Mouse (Mus musculus) embryo, embryonic 11.5 days (tissue): ENCODE data around the gene Zfp518b.

Experiments
- DNase-seq: peaks from one replicate; pipeline ENCODE4 v3.0.0-alpha.2; 2012; ENCODE audit warnings: low read depth, low spot score

The Zfp518b gene

DNA sequence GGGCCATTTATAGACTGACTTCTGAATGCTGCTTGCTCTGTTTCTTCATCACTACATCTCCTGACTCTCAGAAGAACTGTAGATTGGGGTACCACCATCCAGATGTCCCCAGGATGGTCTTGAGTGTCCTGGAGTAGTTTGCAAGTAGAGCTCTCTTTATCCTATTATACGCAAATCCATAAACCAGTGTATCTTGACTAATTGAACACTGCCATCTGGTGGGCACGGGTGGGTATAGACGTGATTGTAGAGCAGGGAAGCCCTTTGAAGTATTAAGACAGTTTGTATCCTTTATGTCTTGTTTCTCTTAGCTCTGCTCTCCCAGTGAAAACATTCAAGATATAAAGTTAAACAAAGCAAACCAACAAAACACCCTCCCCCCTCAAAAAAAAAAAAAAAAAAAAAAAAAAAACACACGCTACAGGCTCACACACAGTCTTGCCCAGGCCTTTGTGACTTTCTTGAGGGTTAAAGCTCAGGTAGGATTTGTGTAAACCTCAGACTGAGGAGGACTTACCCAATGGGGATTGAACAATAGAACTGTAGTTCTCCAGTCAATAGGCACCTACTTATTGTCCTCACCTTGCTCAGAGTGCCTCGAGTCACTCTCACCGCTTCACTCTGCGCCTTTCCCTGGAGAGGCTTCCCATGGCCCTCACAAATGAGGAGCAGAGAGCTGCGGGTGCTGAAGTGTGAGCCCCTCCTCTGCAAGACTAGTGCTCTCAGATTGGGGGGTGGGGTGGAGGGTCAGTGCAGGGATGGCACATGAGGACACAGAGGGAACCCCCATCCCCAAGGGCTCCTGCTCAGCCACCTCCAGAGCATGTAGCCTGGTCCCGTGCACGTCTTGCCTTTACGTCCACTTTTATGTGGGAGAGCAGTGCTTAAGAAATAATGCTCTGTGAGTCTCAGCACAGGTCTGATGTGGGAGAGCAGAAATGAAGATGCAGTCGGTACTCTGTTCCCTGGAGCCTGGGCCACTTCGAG, 51.9 kb downstream of the Zfp518b start:
- peak; percentile 67 for DNase-seq

DNA sequence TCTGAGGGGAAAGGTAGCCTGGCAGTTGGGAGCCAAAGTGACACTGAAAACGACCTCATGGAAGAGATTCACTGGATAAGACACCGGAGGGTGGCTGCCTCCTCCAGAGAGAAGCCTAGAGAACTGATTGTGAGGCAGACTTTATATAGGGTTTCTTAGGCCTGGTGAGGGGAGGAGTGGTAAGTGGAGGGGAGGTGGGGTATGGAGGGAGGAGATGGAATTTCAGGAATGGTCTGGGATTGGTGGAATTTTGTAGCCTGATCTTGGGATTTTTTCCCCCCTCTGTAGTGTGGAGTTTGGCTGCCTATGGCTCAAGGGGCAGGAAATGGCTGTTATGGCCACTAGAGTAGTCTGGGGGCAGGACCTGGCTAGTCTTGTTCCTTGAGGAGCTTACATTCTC, 56.6 kb downstream of the Zfp518b start:
- DNase-seq: no peak

DNA sequence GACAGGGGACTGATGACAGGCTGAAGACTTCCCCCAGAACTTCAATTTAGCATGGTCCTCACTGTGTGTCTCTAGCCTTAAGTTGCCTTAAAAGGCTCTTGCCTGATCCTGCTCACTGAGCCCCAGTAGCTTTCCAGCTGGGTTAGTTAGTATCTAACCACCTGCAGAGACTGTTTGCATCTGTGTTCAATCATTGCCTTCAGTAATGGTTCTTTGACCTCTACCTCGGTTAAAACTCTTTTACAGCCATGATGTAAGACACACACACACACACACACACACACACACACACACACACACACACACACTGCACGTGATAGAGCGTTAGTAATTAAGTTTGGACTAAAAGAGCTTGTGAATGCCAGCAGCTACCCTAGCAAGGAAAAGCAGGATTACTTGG, 57.7 kb downstream of the Zfp518b start:
- no peak for DNase-seq

DNA sequence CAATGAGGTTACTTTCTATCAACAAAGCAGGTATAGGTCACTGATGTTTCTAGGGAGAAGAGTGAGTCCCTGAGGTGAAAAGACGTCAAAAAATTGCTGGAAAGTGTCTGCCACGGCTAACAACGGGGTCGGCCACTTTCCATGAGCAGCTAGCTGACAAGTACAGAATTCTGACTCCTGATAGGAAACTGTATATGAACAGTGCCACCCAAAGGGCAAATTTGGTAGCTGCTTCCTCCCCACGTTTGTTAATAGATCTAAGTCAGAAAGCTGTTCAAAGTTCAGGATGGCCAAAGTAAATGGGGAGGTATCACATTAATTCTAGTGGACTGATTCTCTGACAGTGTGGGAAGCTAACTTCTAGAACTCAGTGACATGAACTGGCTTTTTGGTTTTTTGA, 63.8 kb downstream of the Zfp518b start:
- no peak for DNase-seq

DNA sequence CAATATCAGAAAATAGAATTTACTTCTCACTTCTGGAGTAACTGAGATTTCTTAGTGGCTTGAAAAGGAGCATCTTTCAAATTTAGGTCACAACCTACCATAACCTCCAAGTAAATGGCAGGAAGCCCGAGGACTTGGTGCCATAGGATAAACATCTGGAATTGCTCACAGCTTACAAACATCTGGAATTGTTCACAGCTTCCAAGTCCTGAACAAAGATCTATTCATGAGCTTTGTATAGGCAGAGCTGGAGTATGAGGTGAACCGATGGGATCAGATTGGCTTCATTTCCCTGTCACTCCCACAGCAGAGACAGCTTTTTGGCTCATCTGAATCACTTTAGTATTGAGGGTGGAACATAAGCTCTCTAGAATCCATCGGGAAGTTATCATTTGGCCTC, 65.7 kb downstream of the Zfp518b start:
- DNase-seq: no peak
